Mouse (Mus musculus) heart, adult 9 months (tissue): ENCODE measurements at regions not wholly inside any gene's neighbourhood (a gene's known extent, or its start where the extent isn't known, plus 50 kb on each side); places are given as distances from the start of the nearest gene placed in this dataset.

Experiments
- DNase-seq, 2 experiments: peaks; one replicate each; pipeline ENCODE4 v3.0.0; 2022; ENCODE audit warnings: low spot score in 2 of 2

DNA sequence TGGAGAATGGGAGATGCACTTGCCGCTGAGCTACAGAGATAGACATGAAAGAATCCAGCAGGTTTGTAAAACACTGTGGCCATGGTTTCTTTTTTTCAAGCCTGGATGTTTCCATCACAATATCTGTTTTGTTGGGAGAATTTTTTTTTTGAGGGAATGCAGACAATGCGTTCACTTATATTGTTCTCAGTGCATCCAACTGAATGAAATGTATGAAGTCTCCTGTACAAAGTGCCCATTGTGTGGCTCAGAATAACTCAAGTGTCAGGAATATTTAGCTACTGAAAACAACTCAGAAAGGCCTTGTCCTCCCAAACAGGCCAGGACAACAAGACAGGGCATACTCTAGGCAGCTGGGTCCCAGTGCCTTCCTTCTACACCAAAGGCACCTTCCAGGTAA is 120.3 kb upstream of the Ado start:
- DNase-seq = no peak

DNA sequence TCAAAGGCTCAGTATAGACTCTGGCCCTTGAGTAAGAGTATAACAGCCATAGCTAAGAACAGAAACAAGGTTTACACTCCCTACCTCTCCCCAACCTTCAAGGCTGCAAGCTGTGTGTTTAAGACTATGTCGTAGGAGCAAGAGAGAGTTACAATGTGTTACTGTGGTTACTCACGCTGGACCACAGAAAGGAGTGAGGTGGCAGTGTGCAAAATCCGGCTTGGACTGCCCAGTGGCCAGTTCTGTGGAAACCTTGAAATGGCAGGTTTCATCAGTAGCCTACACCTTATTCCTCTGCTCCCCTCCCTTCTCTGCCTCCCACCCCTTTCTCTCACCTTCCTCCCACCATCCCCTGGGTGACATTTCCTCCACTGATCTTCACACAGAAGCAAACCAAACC is 114.3 kb upstream of the Ado start:
- DNase-seq = no peak

DNA sequence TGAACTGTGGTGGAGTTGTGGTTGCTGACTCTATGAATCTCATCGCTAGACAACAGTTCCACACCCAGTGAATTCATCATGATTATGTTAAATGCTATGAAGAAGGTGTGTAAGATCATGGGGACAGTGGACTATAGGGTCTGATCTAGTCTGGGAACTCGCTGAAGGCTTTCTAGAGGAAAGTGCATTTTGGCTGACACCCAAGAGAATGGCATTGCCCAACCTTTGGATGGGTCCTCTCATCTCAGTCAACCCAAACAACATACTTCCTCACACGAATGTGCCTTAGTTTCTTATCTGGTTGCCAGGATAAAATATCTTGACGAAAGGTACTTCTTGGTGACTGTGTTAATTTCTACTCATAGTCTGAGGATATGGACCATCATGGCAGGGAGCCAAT is 112.9 kb upstream of the Ado start:
- no peak for DNase-seq

DNA sequence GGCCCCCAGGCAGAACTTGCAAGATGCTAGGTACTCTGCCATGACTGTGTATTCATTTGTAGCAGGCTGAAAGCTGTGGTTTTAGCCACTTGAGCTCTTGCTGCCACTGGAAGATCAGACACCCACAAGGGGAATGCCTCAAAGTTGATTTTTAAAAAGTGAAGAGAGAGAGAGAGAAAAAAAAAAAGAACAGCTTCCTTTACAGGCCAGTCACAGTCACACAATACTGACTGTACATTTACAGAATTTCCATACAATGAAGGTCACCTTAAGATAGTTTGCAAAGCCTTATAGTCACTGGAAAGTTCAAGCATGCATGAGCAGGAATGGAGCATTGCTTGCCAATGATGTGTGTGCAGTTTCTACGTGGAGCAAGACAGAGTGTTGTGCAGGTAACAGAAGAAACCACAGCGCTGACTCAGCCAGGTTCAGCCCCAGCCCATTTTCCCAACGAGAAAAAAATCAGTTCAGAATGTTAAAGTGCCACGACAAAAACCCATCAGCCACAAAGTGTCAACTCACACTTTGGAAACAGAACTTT is 109.3 kb upstream of the Ado start:
- no peak for DNase-seq

DNA sequence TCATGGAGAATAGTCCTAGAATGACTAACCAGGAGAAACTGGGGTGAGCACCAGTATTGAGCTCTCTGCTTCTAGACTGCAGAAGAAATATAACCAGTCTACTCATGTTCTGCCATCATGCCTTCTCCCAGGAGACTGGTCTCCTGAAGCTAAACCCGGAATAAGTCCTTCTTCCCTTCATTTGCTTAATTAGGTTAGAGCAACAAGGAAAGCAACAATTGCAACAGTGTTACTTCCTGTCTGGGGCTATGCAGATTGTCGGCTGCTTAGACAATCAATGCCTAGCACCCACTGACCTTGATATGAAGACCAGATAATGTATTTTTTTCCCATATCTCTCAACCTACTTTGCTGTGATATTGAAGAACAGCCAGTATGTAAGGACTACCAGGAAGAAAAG is 108.5 kb upstream of the Ado start:
- no peak for DNase-seq

DNA sequence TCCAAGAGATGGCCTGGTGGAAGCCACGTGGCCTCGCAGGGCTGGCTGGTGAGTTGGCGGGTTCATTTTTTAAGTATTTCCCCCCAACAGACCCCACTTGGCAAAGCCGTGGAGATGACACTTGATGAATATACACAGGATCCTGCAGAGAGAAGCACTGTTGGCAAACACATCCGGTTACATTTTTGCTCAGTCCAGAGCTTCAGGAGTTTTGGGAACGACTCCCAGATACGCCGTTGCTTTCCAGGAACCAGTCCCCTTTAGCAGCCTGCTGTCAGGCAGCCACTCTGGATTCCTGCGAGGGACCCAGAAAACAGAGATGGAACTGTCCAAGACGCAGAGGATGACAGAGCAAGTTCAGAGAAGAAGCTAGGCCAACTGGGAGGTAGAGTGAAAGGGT is 105.8 kb upstream of the Ado start:
- DNase-seq = no peak

DNA sequence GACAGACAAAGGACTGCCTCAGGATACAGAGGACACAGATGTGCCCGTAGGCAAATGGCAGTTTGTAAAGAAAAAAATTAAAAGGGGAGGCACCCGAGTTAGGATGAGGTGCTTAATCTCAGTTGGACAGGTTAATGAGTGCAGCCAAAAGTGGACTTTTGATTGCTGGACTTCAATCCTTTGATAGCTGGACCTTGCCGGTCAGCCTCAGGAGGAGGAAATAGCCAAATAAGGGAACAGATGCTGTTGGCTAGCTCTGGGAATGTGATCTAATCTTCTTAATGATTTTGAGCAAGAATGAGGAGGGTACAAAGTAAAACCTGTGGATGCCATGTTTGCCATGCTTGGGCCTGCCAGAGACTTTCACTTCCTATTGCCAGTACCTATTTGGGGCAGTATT is 103.5 kb upstream of the Ado start:
- DNase-seq = no peak

DNA sequence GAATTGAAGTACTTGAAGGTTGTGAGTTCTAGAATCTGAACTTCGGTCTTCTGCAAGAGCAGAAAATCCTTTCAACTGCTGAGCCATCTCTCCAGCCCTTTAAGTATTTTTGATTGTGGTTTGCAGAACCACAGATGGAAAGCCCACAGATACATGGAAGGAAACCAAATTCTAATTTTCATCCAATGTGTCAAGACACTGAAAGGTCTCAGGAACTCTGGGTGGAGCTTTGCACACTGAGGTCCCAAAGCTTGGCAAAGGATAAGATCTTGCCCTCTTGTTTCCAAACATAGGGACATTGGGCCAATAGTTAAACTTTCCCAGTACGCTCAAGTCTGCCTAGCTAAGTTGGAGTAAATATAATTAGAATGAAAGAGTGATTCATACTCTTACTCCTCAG is 102.6 kb upstream of the Ado start:
- no peak for DNase-seq

DNA sequence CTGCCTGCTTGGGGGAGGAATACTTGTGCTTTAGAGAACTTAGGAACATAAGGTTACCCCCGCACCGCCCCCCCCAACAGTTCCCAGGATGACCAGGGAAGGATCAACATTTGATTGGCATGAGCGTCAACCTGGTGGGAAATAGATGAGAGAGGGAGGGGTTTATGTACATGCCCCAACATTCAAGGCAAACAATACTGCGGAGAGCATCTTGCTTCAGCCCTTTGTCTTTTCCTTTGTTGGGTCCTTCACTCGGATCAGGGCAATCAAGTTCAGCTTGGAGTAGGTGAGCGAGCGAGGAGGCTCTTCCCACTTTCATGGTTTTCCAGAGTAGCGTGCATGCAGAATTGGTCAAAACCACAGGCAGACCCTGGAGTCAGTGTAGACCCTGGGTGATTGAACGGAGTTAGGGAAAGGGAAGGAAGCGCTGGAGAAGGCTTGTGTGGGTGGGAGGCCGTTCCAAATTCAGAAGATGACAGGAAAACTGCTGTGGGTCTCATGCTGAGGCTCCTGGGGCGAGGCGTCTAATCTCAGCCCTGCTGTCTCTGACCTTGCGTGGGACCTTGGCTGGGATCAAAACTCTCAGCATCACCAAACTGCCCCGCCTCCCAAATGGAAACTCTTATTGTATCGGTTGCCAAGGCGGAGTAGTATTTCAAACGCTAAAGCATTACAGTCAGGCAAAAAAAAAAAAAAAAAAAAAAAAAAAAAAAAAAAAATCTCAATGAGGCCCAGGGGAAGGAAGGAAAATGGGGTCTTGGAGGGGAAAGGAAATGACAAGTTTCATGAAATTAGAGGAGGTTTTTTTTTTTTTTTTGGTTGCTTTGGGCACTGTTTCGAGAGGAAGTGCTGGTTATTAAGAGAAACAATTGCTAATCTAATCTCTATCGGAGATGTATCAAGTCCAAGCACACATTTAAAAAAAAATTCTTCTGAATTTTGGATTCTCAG is 99.3 kb upstream of the Ado start:
- peak; percentile 48 to 60 for DNase-seq

DNA sequence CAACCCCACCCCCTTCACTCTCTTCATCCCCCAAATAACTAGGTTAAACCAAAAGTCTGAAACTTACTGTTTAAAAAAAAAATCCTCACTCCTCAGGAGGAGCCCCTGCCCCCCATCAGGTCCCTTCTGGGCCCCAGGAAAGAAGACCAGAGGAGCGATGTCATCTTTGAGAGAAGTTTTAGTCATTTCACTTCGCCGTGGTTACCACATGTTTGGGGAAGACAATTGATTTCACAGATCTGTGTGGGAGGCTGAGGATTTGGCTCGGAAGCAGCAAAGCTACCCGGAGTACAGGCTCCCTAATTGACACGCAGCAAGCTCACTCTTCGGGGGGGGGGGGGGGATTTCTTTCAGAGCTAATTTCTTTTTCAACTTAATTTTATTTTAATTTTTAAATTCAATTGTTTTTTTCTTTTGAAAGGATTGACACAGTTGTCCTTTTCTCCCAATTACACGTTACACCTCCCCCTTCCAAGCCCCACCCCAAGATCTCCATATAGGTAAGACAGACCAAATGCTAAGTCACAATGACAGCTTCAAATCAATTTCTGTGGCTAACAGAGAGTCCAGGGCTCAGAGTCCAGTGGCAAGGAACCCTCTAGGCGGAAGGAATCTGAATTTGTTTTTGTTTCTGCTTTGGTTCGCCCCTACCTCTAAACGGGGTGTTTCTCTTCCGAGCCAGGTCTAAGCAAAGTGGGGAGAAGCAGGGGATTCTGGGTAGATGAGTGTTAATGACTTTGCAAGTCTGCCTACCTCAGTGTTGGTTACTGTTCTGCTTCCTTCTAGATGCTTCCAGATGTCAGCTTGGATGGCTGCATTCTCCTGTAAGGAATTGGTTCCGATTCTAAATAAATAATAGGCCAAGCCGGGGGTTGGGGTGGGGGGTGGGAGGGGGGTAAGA is 98.2 kb upstream of the Ado start:
- no peak for DNase-seq

DNA sequence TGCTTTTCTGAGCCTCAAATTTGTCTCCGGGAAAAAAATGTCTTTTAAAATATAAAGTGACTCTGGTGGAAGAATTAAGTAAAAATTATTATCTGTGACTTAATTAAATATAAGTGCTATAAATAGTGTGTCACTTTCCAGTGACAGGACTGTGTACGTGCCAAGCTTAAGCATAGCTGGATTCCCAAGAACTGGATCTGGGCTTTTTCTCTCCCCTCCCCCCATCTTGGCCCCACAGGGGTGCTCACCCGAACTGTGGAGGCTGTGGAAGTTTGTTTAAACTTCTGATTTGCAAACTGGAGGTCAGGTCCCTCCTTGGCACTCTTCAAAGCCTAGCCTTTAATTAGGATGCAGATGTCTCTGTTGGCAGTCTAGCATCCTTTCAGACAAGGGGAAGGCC is 97.1 kb upstream of the Ado start:
- no peak for DNase-seq

DNA sequence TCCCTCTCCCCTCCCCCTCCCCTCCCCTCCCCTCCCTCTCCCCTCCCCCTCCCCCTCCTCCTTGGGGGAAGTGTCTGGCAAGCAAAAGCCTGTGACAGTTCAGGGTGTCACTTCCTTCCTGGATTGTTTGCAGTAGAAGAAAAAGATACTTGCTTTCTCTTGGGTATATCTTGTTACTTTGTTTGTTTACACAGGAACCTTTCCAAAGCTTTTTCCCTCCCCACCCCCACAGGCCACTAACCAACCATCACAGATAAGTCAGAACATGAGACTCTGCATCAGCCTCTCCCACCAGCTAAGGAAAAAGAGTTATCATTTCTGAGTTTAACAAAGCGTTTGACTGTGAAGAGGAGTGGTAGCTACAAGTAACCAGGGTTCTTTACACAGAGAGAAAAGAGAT is 95.5 kb upstream of the Ado start:
- DNase-seq = peak; percentile 57 to 63

DNA sequence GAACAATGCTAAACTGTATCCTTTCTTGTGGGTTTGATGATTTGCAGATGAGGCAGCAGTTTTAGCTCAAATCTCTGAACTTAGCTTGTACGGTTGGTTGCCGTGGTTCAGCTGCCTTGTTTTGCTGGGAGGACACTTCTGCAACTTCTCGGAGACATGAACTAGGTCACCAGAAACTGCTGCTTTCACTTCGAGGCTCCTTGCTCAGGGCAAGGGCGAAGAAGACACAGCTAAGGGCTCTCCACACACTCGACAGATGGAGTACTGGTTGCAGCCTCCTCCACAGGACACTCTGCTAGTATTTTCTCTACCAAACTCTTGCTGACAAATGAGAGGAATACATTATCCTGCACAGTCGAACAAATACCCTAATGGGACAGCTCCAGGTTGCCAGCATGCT is 94.9 kb upstream of the Ado start:
- peak in 1 of 2 experiments; percentile 5 for DNase-seq

DNA sequence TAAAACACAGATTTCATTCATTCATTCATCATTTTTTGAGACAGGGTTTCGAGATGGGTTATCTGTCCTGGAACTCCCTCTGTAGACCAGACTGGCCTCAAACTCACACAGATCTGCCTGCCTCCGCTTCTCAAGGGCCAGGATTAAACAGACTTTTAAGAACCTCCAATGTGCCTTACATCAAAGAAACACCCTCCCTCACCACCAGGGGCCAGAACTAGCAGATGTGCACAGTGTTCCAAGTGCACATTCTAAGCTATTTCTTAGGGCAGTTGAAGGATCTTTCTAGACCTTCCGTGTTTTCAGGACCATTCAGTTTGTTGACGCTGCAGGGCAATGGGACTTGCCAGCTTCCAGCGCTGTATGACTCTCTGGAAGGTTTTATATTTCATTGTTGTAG is 88.6 kb upstream of the Ado start:
- no peak for DNase-seq

DNA sequence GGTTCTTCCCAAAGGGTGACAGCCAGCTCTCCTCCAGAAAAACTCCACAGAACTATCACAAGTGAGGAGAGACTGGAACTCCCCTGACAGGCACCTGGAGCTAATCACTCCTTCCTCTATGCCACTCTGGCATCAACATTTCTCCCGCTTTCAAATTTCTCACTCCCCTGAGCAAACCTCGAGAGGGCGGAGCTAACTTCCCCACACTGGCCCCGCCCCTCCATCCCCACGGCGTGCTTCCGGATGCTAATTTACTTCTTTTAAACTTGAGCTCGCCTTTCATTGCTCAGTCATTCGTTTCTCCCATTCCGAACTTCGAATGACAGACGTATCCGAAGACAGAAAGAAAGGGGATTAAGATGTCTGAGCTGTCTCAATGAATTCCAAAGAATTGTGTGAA is 87.8 kb upstream of the Ado start:
- no peak for DNase-seq

DNA sequence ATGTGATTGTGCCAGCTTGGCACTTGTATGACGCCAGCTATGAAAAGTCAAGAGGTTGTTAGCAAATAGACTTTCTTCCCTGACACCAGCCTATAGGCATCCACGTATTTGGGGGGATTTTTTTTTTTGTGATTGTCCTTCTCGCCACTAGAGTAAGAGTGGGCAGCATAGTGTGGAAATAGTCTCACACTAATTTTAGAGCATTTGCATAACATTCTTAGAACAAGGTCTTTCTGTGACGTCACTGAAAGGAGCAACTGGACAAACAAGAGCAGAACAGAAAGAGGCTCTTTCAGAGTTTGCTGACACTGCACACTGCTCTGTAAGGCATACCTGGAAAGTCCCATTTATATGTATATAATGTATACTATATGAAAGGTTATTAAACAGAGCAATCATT is 86.0 kb upstream of the Ado start:
- DNase-seq = no peak

DNA sequence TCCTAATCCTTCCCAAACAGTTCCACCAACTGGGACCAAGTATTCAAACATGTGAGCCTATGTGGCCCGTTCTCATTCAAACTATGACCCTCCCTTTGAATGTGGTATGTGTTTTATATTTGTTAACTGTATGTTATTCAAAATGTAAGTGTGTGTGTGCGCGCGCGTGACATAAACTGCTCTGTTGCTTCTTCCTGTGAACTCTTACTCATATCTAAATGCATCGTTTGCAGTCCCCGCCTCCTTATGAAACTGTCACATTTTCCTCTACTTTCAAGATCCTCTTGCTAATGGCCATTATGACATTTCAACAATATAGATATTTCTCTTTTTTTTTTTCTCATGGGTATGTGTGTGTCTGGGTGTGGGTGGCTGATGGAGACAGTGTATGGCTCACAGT is 84.3 kb upstream of the Ado start:
- no peak for DNase-seq

DNA sequence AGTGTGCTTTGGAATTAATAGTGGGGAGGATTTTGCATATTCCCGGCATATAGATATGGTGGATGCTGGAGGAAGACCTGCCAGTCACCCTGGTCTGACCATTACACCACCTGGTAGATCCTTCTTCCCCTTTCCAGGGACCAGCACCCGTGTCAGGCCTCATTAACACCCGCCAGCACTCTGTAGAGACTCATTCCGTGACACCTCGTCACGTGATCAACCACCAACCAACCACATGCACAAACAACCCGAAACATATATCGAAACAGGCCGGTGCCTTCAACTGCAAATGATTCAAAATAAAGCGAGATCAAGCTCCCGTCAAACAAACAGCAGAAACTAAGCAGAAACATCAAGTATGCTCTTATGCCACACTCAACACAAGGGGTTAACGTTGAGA is 74.6 kb upstream of the Ado start:
- no peak for DNase-seq

DNA sequence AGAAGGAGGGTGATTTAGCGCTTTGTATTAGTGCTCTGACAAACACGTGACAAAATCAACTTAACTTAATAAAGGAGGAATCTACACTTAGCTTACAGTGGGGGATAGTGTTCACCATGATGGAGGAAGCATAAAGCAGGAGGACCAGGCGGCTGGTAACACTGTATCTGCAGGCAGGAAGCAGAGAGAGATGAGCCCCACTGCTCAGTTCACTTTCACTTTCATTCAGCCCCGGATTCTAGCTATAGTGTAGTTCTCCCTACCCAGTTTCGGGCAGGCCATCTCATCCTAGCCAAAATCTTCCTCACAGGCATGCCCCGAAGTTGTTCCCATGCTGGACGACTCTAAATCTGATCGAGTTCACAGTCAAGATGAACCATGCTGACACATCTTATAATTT is 71.3 kb upstream of the Ado start:
- no peak for DNase-seq

DNA sequence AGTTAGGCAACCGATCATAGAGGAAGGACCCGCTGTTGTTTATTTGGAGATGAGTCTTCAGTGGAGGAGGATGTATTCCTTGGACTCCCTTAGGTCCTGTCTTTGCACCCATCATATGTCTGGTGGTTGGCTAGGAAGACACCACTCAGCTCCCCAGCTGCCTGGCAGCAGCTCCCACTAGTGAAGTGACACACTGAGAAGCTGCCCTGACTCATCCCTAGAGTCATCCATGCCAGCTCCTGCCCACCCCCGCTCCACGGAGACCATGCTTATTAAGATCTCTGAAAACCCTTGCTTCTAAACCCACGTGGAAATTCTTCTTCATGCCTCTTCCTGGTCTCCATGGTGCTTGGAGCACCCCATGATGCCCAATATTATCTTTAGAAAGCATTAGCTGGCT is 69.4 kb upstream of the Ado start:
- DNase-seq = no peak

DNA sequence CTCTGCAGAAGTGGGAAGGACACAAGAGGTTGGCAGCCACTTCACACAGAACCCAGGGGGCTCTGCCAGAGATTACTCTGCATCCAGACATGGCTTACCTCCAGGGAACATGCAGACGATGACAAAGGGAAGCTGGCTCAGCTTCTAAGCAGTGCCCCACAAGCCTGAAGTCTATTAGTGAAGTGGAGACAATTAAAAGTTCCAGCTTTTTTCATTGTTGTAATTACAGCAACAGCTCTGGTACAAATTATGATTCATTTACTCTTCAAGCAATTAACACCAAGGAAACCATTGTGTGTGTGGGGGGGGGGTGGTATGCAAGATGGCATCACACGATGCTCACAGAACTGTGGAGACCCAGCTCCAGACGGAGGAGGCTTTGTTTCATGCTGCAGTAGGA is 66.3 kb upstream of the Ado start:
- no peak for DNase-seq

DNA sequence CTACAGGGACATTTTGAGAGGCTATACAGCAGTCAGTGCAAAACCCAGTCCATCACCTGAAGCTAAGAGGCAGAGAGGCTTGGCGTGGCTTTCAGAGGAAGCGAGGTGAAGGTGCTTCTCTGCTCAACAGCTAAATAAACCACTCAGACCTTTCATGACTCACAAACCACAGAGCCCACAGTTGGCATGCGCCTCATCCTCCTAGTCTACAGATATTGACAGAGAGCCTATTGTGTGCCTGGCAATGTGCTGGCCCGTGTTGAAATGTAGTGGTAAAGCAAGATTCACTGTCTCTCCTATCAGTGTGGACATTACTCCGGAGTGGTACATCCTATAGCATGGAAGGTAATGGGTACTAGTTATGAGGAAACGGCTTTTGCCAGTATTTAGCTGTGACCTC is 61.9 kb upstream of the Ado start:
- DNase-seq = no peak

DNA sequence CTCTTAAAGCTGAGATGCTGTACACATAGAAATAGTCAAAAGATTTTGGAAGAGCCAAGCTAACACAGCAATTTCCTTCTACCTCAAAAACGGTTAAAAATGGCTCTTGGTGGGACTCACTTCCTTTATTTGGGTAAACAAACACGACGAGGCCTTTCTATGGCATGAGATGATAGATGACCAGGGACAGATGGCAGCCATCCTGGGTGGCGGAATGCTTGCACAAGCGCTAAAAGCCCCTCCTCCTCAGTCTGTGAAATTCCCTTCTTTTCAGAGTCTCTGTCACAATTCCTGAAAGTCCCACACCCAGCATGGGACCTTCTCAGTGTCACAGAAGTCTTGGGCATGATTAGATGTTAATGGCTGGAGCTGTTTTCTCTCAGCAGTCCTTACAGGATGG is 59.3 kb upstream of the Ado start:
- no peak for DNase-seq
